Mouse (Mus musculus): Measurements from ENCODE around the gene Dnah5. TPM values are rescaled to one million over a fixed set of nuclear protein-coding genes. Genes with fewer than 3 reads are reported as not detected.
"Not testable (repeated sequence)": the region's sequence is repeated elsewhere in the genome, so short reads cannot be mapped to it uniquely, and the experiment has no call there.

The Dnah5 gene
- polyA plus RNA-seq, 1 experiment from 2014 or later = 0.05 TPM

GRCm38 (mm10) chr15:28313451-28313850 lies 109.9 kb downstream of the Dnah5 start:
- no peak overlapping the region for H3K9ac ChIP-seq
- no peaks in the 10 kb centered on the region for H3K9me3 ChIP-seq (replicated peaks)
- no peaks in the 10 kb centered on the region for H3K36me3 ChIP-seq
- no peak overlapping the region for H3K4me2 ChIP-seq
- ATAC-seq (replicated peaks; ENCODE audit: low FRiP score) = 0 out of 2 replicates have a peak, but pooled peaks have one; percentile 29
- no peaks in the 10 kb centered on the region for H3K4me1 ChIP-seq
- H3K27me3 ChIP-seq = 0 out of 2 replicates have a peak, but pooled peaks cover 5% of the 10 kb centered on the region
- H3K27ac ChIP-seq = no peak overlapping the region
- no peak overlapping the region for H3K4me3 ChIP-seq (replicated peaks)
- WGBS = 65% methylated on average over 14 of the region's 14 CpGs

- Histone ChIP-seq H3K4me1 (no peaks in the 10 kb centered on the region), H3K9me3 (replicated peaks) (no peaks in the 10 kb centered on the region), H3K27ac (no peak overlapping the region), H3K36me3 (no peaks in the 10 kb centered on the region), H3K4me2 (peak overlapping the region; percentile 30; the same call in 1 of the 2 replicates), H3K27me3 (0 out of 2 replicates have a peak, but pooled peaks cover 5% of the 10 kb centered on the region), H3K9ac (no peak overlapping the region), H3K4me3 (replicated peaks) (no peak overlapping the region)
- 21% methylated on average over 6 of the region's 6 CpGs for WGBS
- 0 out of 2 replicates have a peak, but pooled peaks have one; percentile 25 for ATAC-seq (replicated peaks; ENCODE audit: low FRiP score)
These were observed 112.4 kb downstream of the Dnah5 start for GRCm38 (mm10) chr15:28315812-28316528.

- Histone ChIP-seq H3K36me3 (no peaks in the 10 kb centered on the region), H3K4me1 (no peaks in the 10 kb centered on the region), H3K27ac (no peak overlapping the region), H3K4me2 (no peak overlapping the region), H3K9me3 (replicated peaks) (no peaks in the 10 kb centered on the region), H3K9ac (no peak overlapping the region), H3K4me3 (replicated peaks) (no peak overlapping the region), H3K27me3 (no peaks in the 10 kb centered on the region)
- no peak for ATAC-seq (replicated peaks; ENCODE audit: low FRiP score)
- WGBS = 83% methylated on average over 7 of the region's 7 CpGs
These were observed 119.0 kb downstream of the Dnah5 start for GRCm38 (mm10) chr15:28322533-28322932.

GRCm38 (mm10) chr15:28326985-28327384 lies 123.4 kb downstream of the Dnah5 start:
- Histone ChIP-seq H3K4me1 (no peaks in the 10 kb centered on the region), H3K36me3 (no peaks in the 10 kb centered on the region), H3K9ac (no peak overlapping the region), H3K27ac (no peak overlapping the region), H3K9me3 (replicated peaks) (no peaks in the 10 kb centered on the region), H3K27me3 (no peaks in the 10 kb centered on the region), H3K4me2 (no peak overlapping the region), H3K4me3 (replicated peaks) (no peak overlapping the region)
- ATAC-seq (replicated peaks; ENCODE audit: low FRiP score) = no peak
- 76% methylated on average over 7 of the region's 7 CpGs for WGBS

GRCm38 (mm10) chr15:28327441-28327840 lies 123.9 kb downstream of the Dnah5 start:
- WGBS = 83% methylated on average over 9 of the region's 9 CpGs

GRCm38 (mm10) chr15:28341151-28341550 lies 137.6 kb downstream of the Dnah5 start:
- no peak overlapping the region for H3K4me3 ChIP-seq (replicated peaks)
- no peak overlapping the region for H3K9ac ChIP-seq
- H3K27me3 ChIP-seq = no peaks in the 10 kb centered on the region
- H3K9me3 ChIP-seq (replicated peaks) = no peaks in the 10 kb centered on the region
- no peak overlapping the region for H3K27ac ChIP-seq
- H3K36me3 ChIP-seq = no peaks in the 10 kb centered on the region
- no peak for ATAC-seq (replicated peaks; ENCODE audit: low FRiP score)
- no peak overlapping the region for H3K4me2 ChIP-seq
- H3K4me1 ChIP-seq = no peaks in the 10 kb centered on the region
- WGBS = 43% methylated on average over 4 of the region's 4 CpGs

More at GRCm38 (mm10) chr15:28327441-28327840, 123.9 kb downstream of the Dnah5 start:
- ATAC-seq (replicated peaks; ENCODE audit: low FRiP score) = no peak
- Histone ChIP-seq H3K4me2 (no peak overlapping the region), H3K36me3 (no peaks in the 10 kb centered on the region), H3K9ac (no peak overlapping the region), H3K4me1 (no peaks in the 10 kb centered on the region), H3K27me3 (no peaks in the 10 kb centered on the region), H3K4me3 (replicated peaks) (no peak overlapping the region), H3K9me3 (replicated peaks) (no peaks in the 10 kb centered on the region), H3K27ac (no peak overlapping the region)

- 76% methylated on average over 11 of the region's 11 CpGs for WGBS
- no peak overlapping the region for H3K9ac ChIP-seq
- ATAC-seq (replicated peaks; ENCODE audit: low FRiP score) = no peak
These were observed 164.0 kb downstream of the Dnah5 start for GRCm38 (mm10) chr15:28367561-28367960.

GRCm38 (mm10) chr15:28370431-28370830 lies 166.9 kb downstream of the Dnah5 start:
- Histone ChIP-seq H3K4me3 (replicated peaks) (no peak overlapping the region), H3K4me2 (no peak overlapping the region), H3K9ac (no peak overlapping the region), H3K27ac (no peak overlapping the region), H3K4me1 (no peaks in the 10 kb centered on the region), H3K9me3 (replicated peaks) (no peaks in the 10 kb centered on the region), H3K36me3 (no peaks in the 10 kb centered on the region), H3K27me3 (no peaks in the 10 kb centered on the region)
- 78% methylated on average over 6 of the region's 6 CpGs for WGBS
- ATAC-seq (replicated peaks; ENCODE audit: low FRiP score) = no peak

More at GRCm38 (mm10) chr15:28367561-28367960, 164.0 kb downstream of the Dnah5 start:
- Histone ChIP-seq H3K36me3 (no peaks in the 10 kb centered on the region), H3K9me3 (replicated peaks) (no peaks in the 10 kb centered on the region), H3K4me2 (no peak overlapping the region), H3K4me3 (replicated peaks) (no peak overlapping the region), H3K4me1 (no peaks in the 10 kb centered on the region), H3K27ac (no peak overlapping the region), H3K27me3 (no peaks in the 10 kb centered on the region)

GRCm38 (mm10) chr15:28371506-28371905 lies 168.0 kb downstream of the Dnah5 start:
- Histone ChIP-seq H3K27me3 (no peaks in the 10 kb centered on the region), H3K36me3 (no peaks in the 10 kb centered on the region), H3K27ac (no peak overlapping the region), H3K4me3 (replicated peaks) (no peak overlapping the region), H3K9me3 (replicated peaks) (no peaks in the 10 kb centered on the region), H3K9ac (no peak overlapping the region), H3K4me2 (no peak overlapping the region), H3K4me1 (no peaks in the 10 kb centered on the region)
- no peak for ATAC-seq (replicated peaks; ENCODE audit: low FRiP score)
- 35% methylated on average over 2 of the region's 2 CpGs for WGBS

- no peaks in the 10 kb centered on the region for H3K9me3 ChIP-seq (replicated peaks)
- H3K9ac ChIP-seq = no peak overlapping the region
- no peak for ATAC-seq (replicated peaks; ENCODE audit: low FRiP score)
- H3K27ac ChIP-seq = no peak overlapping the region
- H3K4me3 ChIP-seq (replicated peaks) = no peak overlapping the region
- H3K36me3 ChIP-seq = no peaks in the 10 kb centered on the region
- no peaks in the 10 kb centered on the region for H3K4me1 ChIP-seq
- no peak overlapping the region for H3K4me2 ChIP-seq
- WGBS = 69% methylated on average over 1 of the region's 1 CpGs
- H3K27me3 ChIP-seq = no peaks in the 10 kb centered on the region
These were observed 170.8 kb downstream of the Dnah5 start for GRCm38 (mm10) chr15:28374394-28374793.

GRCm38 (mm10) chr15:28380909-28381308 lies 177.4 kb downstream of the Dnah5 start:
- Histone ChIP-seq H3K4me1 (no peaks in the 10 kb centered on the region), H3K4me2 (no peak overlapping the region), H3K27ac (no peak overlapping the region), H3K4me3 (replicated peaks) (no peak overlapping the region), H3K9me3 (replicated peaks) (no peaks in the 10 kb centered on the region), H3K27me3 (no peaks in the 10 kb centered on the region), H3K36me3 (no peaks in the 10 kb centered on the region), H3K9ac (no peak overlapping the region)
- peak; percentile 80 for ATAC-seq (replicated peaks; ENCODE audit: low FRiP score)
- WGBS = 42% methylated on average over 3 of the region's 3 CpGs

GRCm38 (mm10) chr15:28393723-28394122 lies 190.2 kb downstream of the Dnah5 start:
- H3K36me3 ChIP-seq; ATAC-seq (replicated peaks; ENCODE audit: low FRiP score); H3K9ac ChIP-seq; H3K9me3 ChIP-seq (replicated peaks); H3K4me1 ChIP-seq; H3K27ac ChIP-seq; H3K27me3 ChIP-seq; H3K4me2 ChIP-seq; H3K4me3 ChIP-seq (replicated peaks): not testable (repeated sequence)

GRCm38 (mm10) chr15:28395481-28395880 lies 191.9 kb downstream of the Dnah5 start:
- H3K9ac ChIP-seq = no peak overlapping the region
- no peaks in the 10 kb centered on the region for H3K4me1 ChIP-seq
- no peaks in the 10 kb centered on the region for H3K36me3 ChIP-seq
- no peak overlapping the region for H3K27ac ChIP-seq
- no peaks in the 10 kb centered on the region for H3K9me3 ChIP-seq (replicated peaks)
- no peaks in the 10 kb centered on the region for H3K27me3 ChIP-seq
- WGBS = 71% methylated on average over 4 of the region's 4 CpGs
- no peak overlapping the region for H3K4me2 ChIP-seq
- H3K4me3 ChIP-seq (replicated peaks) = no peak overlapping the region
- no peak for ATAC-seq (replicated peaks; ENCODE audit: low FRiP score)

All from kidney, embryonic 15.5 days (tissue).